Mouse (Mus musculus) megakaryocyte, embryonic 14.5 days (primary cell): ENCODE measurements around the gene Etfa. TPM values are rescaled to one million over a fixed set of nuclear protein-coding genes. Genes with fewer than 3 reads are reported as not detected.

Experiments
- H3K27me3 ChIP-seq: replicated peaks from 2 replicates; pipeline ENCODE3; 2012; ENCODE audit warnings: inconsistent platforms
- H3K36me3 ChIP-seq: replicated peaks from 2 replicates; pipeline ENCODE3; 2012; ENCODE audit warnings: low read length, inconsistent platforms, mixed read lengths
- H3K4me1 ChIP-seq: 2 replicates; pipeline ENCODE4 v1.6.1; 2012; ENCODE audit warnings: inconsistent platforms
- H3K4me3 ChIP-seq: replicated peaks from 2 replicates; pipeline ENCODE3; 2012; ENCODE audit warnings: moderate library complexity, mild to moderate bottlenecking, inconsistent platforms
- H3K9me3 ChIP-seq: 2 replicates; pipeline ENCODE4 v1.6.1; 2012; ENCODE audit warnings: inconsistent platforms
- FLI1 ChIP-seq: IDR thresholded peaks from 2 replicates; pipeline ENCODE4 v1.6.1; 2012; ENCODE audit warnings: low read length, inconsistent platforms, mixed read lengths
- GATA1 ChIP-seq: IDR thresholded peaks from 3 replicates; pipeline ENCODE4 v1.6.1; 2012; ENCODE audit warnings: mixed read lengths, low read length, inconsistent platforms, borderline replicate concordance
- polyA plus RNA-seq: library from polyadenylated mRNA; stranded (reverse); fragments of >175 nt; gene quantifications from 2 replicates; pipeline ENCODE4 v1.2.3, GENCODE M21; 2012; ENCODE audit warnings: low replicate concordance; ENCODE audit not compliant: insufficient read depth

Etfa gene
- polyA plus RNA-seq, 1 experiment, result 30.7 TPM

GRCm38 (mm10) chr9:55452906-55453305 is 59.1 kb downstream of the Etfa start:
- Histone ChIP-seq H3K36me3 (peaks cover 40% of the 10 kb centered on the region), H3K9me3 (no peaks in the 10 kb centered on the region), H3K4me1 (no peaks in the 10 kb centered on the region), H3K4me3 (no peak overlapping the region), H3K27me3 (peaks cover 6% of the 10 kb centered on the region)
- TF ChIP-seq GATA1, result no peak
- no peak for TF ChIP-seq FLI1

DNA sequence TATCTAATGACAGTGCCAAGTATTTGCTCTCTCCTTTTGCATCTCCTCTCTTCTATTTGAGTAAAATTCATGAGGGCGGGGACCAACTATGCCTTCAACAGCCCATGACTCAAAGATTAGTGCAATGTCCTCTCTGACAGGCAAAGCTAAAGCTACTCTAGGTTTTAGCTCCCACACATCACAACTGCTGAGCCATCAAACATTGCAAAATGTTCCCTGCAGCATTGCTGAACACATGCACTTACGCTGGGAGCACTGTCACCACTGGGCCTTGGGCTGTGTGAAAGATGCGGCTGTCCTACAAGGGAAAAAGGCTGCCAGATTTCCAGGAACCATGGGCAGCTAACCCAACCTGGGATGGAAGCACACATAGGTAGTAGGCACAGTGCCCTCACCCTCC is 60.6 kb downstream of the Etfa start:
- Histone ChIP-seq H3K9me3 (no peaks in the 10 kb centered on the region), H3K4me1 (no peaks in the 10 kb centered on the region), H3K4me3 (no peak overlapping the region), H3K36me3 (peaks cover 32% of the 10 kb centered on the region), H3K27me3 (peaks cover 11% of the 10 kb centered on the region)
- no peak for TF ChIP-seq FLI1
- TF ChIP-seq GATA1, result no peak

- Histone ChIP-seq H3K4me1 (no peaks in the 10 kb centered on the region), H3K36me3 (peaks cover 20% of the 10 kb centered on the region), H3K27me3 (peaks cover 22% of the 10 kb centered on the region), H3K4me3 (no peak overlapping the region), H3K9me3 (no peaks in the 10 kb centered on the region)
- TF ChIP-seq GATA1 (no peak), FLI1 (no peak)
Observed at GRCm38 (mm10) chr9:55450035-55450434, 62.0 kb downstream of the Etfa start.

GRCm38 (mm10) chr9:55449108-55449507 is 62.9 kb downstream of the Etfa start:
- H3K27me3 ChIP-seq, result peaks cover 31% of the 10 kb centered on the region
- peaks cover 14% of the 10 kb centered on the region for H3K36me3 ChIP-seq
- H3K4me1 ChIP-seq, result no peaks in the 10 kb centered on the region
- H3K9me3 ChIP-seq, result no peaks in the 10 kb centered on the region
- TF ChIP-seq GATA1 (no peak), FLI1 (no peak)
- no peak overlapping the region for H3K4me3 ChIP-seq

- Histone ChIP-seq H3K4me3 (no peak overlapping the region), H3K36me3 (no peaks in the 10 kb centered on the region), H3K27me3 (peaks cover 39% of the 10 kb centered on the region), H3K4me1 (no peaks in the 10 kb centered on the region), H3K9me3 (no peaks in the 10 kb centered on the region)
- no peak for TF ChIP-seq GATA1
- TF ChIP-seq FLI1, result no peak
Observed at GRCm38 (mm10) chr9:55447509-55447908, 64.5 kb downstream of the Etfa start.

GRCm38 (mm10) chr9:55439206-55439780 is 72.8 kb downstream of the Etfa start:
- Histone ChIP-seq H3K4me3 (no peak overlapping the region), H3K9me3 (no peaks in the 10 kb centered on the region), H3K36me3 (no peaks in the 10 kb centered on the region), H3K27me3 (peaks cover 41% of the 10 kb centered on the region), H3K4me1 (peaks cover 3% of the 10 kb centered on the region; the same call in 1 of the 2 replicates)
- TF ChIP-seq FLI1 (no peak), GATA1 (no peak)

- no peaks in the 10 kb centered on the region for H3K36me3 ChIP-seq
- TF ChIP-seq FLI1 (no peak), GATA1 (no peak)
- no peaks in the 10 kb centered on the region for H3K9me3 ChIP-seq
- H3K4me1 ChIP-seq, result peaks cover 3% of the 10 kb centered on the region; the same call in 1 of the 2 replicates
- H3K27me3 ChIP-seq, result peaks cover 44% of the 10 kb centered on the region
- no peak overlapping the region for H3K4me3 ChIP-seq
Observed at GRCm38 (mm10) chr9:55438433-55438832, 73.6 kb downstream of the Etfa start.

DNA sequence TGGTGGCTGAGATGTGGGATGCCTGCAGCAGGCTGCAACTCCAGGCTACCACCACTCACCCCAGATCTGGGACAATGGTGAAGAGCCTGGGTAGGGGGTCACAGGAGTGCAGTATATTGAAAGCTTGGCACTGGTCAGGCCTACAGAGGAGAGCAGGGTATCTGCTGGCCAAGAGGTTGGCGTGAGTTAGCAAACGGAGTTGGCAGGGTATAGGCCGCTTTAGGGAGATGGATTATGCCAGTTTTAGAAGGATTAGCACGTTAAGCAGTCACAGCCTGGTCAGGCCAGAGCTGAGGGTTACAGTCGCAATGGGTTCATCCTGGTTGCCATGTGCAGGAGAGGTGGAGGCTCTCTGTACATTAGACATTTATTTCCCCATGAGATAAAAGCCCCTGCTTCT is 78.2 kb downstream of the Etfa start:
- TF ChIP-seq GATA1, result no peak
- TF ChIP-seq FLI1, result no peak
- peaks cover 6% of the 10 kb centered on the region; the same call in 1 of the 2 replicates for H3K4me1 ChIP-seq
- no peaks in the 10 kb centered on the region for H3K9me3 ChIP-seq
- peaks cover 59% of the 10 kb centered on the region for H3K27me3 ChIP-seq
- no peak overlapping the region for H3K4me3 ChIP-seq
- H3K36me3 ChIP-seq, result no peaks in the 10 kb centered on the region

GRCm38 (mm10) chr9:55432306-55433289 is 79.4 kb downstream of the Etfa start:
- H3K36me3 ChIP-seq, result no peaks in the 10 kb centered on the region
- peaks cover 55% of the 10 kb centered on the region for H3K27me3 ChIP-seq
- TF ChIP-seq FLI1, result no peak
- no peak for TF ChIP-seq GATA1
- peaks cover 9% of the 10 kb centered on the region; the same call in 1 of the 2 replicates for H3K4me1 ChIP-seq
- H3K9me3 ChIP-seq, result no peaks in the 10 kb centered on the region
- H3K4me3 ChIP-seq, result no peak overlapping the region

DNA sequence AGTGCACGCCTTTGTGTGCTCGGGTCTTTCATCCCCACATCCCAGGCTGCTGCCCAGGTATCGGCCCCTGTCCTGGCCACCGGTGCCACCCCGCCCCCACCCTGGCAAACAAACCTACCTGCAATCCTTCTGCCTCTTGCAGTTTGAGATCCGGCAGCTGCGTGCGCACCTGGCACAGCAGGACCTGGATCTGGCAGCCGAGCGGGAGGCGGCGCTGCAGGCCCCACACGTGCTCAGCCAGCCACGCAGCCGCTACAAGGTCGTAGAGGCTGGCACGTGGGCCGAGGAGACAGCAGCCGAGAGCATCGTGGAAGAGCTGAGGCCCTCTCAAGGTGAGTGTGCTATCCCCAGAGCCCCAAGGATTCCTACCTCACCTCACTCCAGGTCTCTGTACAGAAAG is 81.9 kb downstream of the Etfa start:
- Histone ChIP-seq H3K4me1 (peaks cover 9% of the 10 kb centered on the region; the same call in 1 of the 2 replicates), H3K9me3 (no peaks in the 10 kb centered on the region), H3K36me3 (no peaks in the 10 kb centered on the region), H3K4me3 (no peak overlapping the region), H3K27me3 (peaks cover 42% of the 10 kb centered on the region)
- TF ChIP-seq GATA1 (no peak), FLI1 (no peak)
